Mouse (Mus musculus) stomach, postnatal 0 days (tissue): ENCODE data around the gene Tmem205.

Experiments used
- CTCF ChIP-seq: IDR thresholded peaks from 2 replicates; pipeline ENCODE4 v1.5.1; 2016; ENCODE audit warnings: antibody characterized with exemption, low read depth, mild to moderate bottlenecking, moderate library complexity
- EP300 ChIP-seq: optimal IDR thresholded peaks from 2 replicates; pipeline ENCODE3; 2016; ENCODE audit warnings: antibody characterized with exemption

DNA sequence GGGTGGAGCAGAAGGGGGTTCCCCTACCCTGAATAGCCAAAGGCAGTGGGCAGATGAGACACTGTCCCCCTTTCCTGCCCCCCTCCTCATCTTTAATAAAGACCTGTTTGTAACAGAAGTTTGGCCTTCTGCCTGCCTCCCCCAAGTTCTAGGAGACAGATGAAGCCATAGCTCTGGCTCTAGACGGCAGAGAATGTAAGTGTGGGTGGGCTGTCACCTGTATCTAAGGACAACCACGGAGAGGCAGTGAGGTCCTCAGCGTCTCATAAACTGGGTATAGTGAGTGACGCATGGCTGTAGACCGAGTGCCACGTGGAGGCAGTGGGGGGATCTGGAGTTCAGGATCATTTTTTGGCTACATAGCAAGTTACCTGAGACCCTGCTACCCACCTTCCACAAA, 21.4 kb upstream of the Tmem205 start:
- TF ChIP-seq CTCF: no peak
- TF ChIP-seq EP300: no peak
